Mouse (Mus musculus) embryo, embryonic 11 days (tissue): ENCODE data around the gene D030056L22Rik.
A peak's percentile ranks its signal among the peaks of the same experiment; 100 is the strongest.

ENCODE experiments used
- DNase-seq: peaks from one replicate; pipeline ENCODE4 v3.0.0-alpha.2; 2015

Gene D030056L22Rik

GRCm38 (mm10) chr19:18712866-18713300 lies at the start of gene D030056L22Rik:
D030056L22Rik (plus strand) TSS chr19:18713193.
- peak; percentile 99 for DNase-seq

DNA sequence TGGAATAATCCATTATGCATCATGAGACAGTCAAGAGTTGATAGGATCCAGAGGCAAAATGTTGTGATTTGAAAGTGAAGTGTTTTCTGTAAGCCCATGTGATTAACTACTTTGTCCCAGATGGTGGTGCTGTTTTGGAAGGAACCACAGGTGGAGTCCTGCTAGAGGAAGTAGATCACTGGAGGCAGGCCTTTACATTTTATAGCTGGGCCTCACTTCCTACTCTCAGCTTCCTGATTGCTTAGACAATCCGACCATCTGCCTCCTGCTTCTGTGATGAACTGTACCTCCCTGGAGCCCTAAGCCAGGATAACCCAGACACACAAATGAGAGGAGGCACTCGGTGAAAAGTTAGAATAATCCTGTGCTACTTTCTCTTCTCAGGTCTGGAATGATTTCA lies 49.1 kb upstream of the D030056L22Rik start:
- no peak for DNase-seq

DNA sequence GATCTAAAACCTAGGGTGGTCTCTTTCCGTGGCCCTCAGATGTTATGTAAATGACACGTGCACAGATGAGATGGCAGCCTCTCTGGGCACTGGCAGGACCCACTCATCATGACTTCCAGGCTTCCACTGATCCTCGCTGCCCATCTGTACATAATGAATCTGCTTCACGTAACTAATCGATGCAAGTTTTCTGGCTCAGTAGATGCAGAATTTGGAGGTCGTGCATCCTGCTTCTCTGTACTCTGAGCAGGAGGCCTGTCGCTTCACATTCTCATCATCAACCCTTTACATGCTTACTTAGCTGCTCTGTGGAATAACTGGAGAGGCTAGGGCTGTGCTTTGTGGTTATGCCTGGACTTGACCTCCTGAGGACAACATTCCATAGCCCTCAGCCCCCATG lies 46.0 kb upstream of the D030056L22Rik start:
- no peak for DNase-seq

- no peak for DNase-seq
Measured at GRCm38 (mm10) chr19:18669551-18669950, 43.4 kb upstream of the D030056L22Rik start.

GRCm38 (mm10) chr19:18670608-18671007 lies 42.4 kb upstream of the D030056L22Rik start, which contains the start of gene Carnmt1:
Carnmt1 (plus strand) TSS chr19:18670764.
- peak; percentile 100 for DNase-seq

DNA sequence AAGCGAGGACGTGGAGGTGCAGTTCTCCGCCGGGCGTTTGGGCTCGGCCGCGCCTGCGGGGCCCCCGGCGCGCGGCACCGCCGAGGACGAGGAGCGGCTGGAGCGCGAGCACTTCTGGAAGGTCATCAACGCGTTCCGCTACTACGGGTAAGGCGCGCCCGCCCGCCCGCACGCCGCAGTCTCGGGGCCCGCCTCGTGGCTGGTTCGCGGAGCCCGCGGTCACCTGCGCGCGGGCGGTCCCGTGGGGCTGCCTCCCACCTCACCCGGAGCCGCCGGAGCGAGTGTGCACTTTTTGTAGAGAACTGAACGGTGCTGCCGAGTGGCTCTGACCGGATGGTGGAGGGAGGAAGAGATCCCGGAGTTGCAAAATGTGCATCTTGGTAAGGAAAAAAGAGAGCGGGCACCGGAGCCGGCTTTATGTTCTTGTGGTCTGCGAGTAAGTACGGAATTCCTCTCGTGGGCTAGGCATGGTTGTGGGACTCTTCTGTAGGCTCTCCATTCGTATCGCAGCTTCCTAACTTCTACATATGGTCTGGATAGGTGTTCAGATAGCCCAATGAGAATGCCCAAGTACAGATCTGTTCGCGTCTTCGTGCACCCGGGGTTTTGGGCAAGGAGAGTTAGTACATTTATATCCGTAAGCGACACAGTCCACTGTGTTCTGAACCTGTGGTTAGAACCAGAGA lies 41.8 kb upstream of the D030056L22Rik start:
- peak; percentile 59 for DNase-seq

DNA sequence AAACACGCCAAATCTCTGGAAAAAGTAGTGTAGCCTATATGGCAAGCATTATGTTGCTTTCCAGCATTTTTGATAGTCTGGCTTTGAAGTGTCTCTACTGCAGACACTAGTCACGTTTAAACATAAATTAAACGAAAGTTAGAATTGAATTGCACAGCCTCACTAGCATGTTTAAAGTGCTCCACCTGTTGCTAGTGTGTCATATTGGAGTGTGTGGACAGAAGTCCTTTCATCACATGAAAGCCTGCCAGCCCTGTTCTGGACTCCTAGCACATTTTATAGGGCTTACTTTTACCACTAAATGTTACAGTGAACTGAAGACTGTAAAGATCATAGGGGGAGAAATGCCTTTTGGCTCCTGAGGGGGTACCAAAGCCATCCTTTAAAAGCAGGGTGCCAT lies 40.5 kb upstream of the D030056L22Rik start:
- DNase-seq, result no peak

- no peak for DNase-seq
Measured at GRCm38 (mm10) chr19:18673116-18673515, 39.9 kb upstream of the D030056L22Rik start.

DNA sequence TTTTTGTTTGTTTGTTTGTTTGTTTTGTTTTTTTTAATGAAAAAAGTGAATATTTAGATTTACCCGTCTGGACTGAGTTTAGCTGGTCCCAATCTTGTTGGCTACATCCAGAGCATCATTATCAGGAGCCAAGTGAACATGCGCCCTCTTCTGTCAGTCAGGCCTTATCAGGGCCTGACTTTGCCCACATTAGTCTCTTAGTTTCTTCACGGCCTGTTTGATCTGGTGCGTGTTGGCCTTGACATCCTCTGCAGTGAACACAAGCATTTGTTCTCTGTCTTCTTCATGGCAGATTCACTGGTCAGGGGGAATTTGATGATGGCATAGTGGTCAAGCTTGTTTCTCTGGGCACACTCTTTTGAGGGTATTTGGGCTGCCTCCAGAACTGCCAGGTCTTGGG lies 30.9 kb upstream of the D030056L22Rik start:
- DNase-seq, result no peak

- DNase-seq, result peak; percentile 70
Measured at GRCm38 (mm10) chr19:18687556-18687955, 25.4 kb upstream of the D030056L22Rik start.

DNA sequence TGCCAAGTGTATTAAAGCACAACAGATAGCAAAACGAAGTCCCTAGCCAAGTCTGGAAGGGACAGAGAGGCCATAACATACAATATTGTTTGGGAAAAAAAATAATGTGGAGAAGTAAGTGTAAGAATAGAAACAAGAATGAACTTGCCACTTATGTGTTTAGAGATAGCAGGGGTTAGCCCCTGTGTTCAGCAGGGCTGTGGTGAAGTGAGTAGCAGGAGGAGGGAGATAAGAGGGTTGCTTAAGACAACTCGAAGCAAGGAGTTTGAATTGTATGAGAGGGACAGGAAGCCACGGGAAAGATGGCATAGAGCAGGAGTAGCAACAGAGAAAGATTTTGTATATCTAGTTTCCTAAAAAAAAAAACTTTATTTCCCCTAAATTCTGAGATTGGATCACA lies 20.8 kb upstream of the D030056L22Rik start:
- DNase-seq, result no peak

GRCm38 (mm10) chr19:18692768-18693167 lies 20.2 kb upstream of the D030056L22Rik start:
- DNase-seq, result no peak

DNA sequence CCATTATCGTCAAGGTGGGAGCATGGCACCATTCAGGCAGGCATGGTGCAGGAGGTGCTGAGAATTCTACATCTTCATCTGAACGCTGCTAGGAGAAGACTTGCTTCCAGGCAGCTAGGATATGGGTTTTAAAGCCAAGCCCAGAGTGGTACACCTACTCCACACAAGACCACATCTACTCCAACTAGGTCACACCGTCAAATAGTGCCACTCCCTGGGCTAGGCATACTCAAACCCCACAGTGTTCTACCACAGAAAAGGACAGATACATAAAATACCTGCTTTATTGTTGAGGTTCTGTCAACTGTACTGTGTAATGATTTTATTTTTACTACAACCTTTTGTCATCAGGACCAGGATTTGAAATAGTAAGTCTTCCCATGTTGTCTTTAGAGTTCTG lies 17.9 kb upstream of the D030056L22Rik start:
- DNase-seq, result no peak

- no peak for DNase-seq
Measured at GRCm38 (mm10) chr19:18695552-18695951, 17.4 kb upstream of the D030056L22Rik start.

- DNase-seq, result no peak
Measured at GRCm38 (mm10) chr19:18708101-18708500, 4.9 kb upstream of the D030056L22Rik start.

DNA sequence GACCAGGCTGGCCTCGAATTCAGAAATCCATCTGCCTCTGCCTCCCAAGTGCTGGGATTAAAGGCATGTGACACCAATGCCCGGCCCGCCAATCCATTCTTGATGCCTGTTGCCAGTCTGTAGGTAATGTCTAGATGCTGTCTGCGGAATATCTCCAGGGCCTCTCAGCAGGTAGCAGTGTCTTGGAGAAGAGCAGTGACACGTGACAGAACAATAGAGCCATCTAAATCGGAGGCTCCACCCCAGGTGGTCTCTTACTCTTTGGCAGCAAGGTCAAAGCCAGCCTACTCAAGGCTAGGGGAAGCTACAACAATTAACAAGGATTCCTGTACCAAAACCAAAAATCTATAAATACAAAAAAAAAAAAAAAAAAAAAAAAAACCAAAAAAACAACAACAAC lies 2.1 kb upstream of the D030056L22Rik start:
- no peak for DNase-seq

- DNase-seq, result no peak
Measured at GRCm38 (mm10) chr19:18711589-18711988, 1.4 kb upstream of the D030056L22Rik start.

DNA sequence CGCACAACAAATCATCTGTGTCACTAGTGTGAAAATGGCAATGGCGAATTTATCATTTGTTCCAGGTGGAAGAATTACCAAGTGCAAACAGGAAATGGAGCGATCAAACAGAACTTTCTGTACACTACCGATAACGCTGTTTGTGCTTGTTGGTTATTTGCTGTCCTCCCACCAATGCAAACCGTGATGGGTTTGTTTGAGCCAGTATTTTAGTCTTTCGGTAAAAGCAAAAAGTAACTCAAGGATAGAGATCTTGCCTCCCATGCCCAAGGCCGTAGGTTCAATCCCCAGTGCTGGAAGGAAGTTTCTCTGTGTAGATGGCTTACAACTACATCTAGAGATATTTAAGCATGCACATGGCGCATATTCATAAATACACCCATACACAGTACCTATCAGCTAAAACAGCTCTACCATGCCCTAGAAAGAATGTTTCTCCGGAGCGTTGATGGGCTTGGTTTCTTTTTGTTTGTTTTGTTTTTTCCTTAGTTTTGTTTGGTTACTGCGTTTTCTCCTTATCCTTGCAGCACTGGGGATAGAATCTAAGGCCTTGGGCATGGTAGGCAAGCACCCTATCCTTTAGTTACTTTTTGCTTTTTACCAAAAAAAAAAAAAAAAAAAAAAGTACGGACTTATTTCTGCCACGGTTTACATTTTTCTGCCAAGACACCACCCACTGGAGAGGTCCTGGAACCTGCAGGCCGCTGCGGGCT lies 684 bp upstream of the D030056L22Rik start:
- DNase-seq, result no peak

DNA sequence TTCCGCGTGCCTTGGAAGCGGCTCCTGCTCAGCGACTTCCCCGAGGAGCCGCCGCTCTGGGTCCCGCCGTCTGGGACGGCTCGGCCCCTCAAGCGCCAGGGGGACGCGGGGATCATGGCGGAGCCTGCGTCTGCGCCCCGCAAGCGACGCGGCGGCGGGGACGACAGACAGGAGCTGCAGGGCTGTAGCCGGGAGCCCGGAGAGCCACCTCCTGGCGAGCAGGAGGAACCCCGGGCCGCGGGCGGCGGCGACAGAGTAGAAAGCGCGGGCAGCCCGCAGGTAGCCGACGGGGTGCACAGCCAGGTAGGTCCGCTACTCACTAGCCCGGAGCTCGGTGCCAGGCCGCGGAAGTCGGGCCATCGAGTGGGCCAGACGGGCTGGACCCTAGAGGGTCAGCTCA lies 364 bp downstream of the D030056L22Rik start:
- peak; percentile 59 for DNase-seq

GRCm38 (mm10) chr19:18716374-18716773 lies 3.4 kb downstream of the D030056L22Rik start:
- DNase-seq, result peak; percentile 77

GRCm38 (mm10) chr19:18720337-18720736 lies 7.3 kb downstream of the D030056L22Rik start:
- DNase-seq, result no peak

DNA sequence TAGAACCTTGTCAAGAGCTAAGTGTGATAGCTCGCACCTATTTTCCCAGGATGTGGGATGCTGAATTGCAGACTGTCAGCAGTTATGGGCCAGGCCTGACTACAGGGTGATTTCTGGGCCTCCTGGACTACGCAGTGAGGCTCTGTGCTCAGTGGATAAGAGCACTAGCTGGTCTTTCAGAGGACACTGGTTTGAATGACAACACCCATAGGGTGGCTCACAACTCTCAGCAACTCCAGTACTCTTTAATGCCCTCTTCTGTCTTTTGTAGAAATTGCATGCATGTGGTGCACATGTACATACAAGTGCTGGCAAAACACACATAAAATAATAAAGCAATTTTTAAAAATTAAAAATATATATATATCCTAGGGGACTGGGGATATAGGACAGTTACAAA lies 12.2 kb downstream of the D030056L22Rik start:
- DNase-seq, result no peak

DNA sequence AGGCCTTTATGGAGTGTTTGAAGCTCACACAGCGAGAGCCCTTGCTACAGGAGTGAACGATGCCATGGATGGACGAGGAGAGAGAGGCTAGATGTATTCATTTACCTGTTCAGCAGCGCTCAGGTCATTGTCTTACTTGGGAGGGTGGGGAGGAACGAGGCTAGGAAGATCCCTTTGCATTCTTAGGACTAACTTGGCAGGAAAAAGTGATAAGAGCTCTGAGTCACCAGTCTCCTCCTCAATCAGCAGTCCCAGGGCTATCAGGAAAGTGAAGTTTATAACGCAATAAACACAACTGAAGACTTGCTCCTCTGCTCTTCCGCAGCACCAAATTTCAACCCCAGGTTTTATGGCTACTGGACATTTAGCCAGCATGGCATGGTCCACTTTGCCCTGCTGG lies 17.3 kb downstream of the D030056L22Rik start:
- DNase-seq, result no peak

GRCm38 (mm10) chr19:18731077-18731476 lies 18.1 kb downstream of the D030056L22Rik start:
- no peak for DNase-seq
